Mouse (Mus musculus) heart, embryonic 12.5 days (tissue): ENCODE results near the gene Ppp5c. TPM values are rescaled to one million over a fixed set of nuclear protein-coding genes. Genes with fewer than 3 reads are reported as not detected.

Experiments
- ATAC-seq: fragments of 200-750 bp; cut with Nextera tagmentation; 2 replicates; pipeline ENCODE4 v1.8.0; 2017; ENCODE audit warnings: moderate TSS enrichment, moderate library complexity; ENCODE audit not compliant: insufficient number of reproducible peaks, low FRiP score
- H3K27ac ChIP-seq: fragments of 300-500 bp; sonication (generic); 2 replicates; pipeline ENCODE4 v1.5.1; 2016; ENCODE audit warnings: mild to moderate bottlenecking, moderate library complexity; ENCODE audit not compliant: poor library complexity, severe bottlenecking
- H3K27me3 ChIP-seq: fragments of 300-500 bp; sonication (generic); replicated peaks from 2 replicates; pipeline ENCODE4 v1.6.1; 2016; ENCODE audit warnings: mild to moderate bottlenecking, moderate library complexity
- H3K36me3 ChIP-seq: fragments of 300-500 bp; sonication (generic); 2 replicates; pipeline ENCODE4 v1.6.1; 2016; ENCODE audit warnings: mild to moderate bottlenecking, moderate library complexity
- H3K4me1 ChIP-seq: fragments of 300-500 bp; sonication (generic); replicated peaks from 2 replicates; pipeline ENCODE4 v1.6.1; 2016; ENCODE audit warnings: mild to moderate bottlenecking
- H3K4me2 ChIP-seq: fragments of 300-500 bp; sonication (generic); 2 replicates; pipeline ENCODE4 v1.6.1; 2016; ENCODE audit warnings: mild to moderate bottlenecking, moderate library complexity
- H3K4me3 ChIP-seq: fragments of 300-500 bp; sonication (generic); 2 replicates; pipeline ENCODE4 v1.5.1; 2016; ENCODE audit warnings: mild to moderate bottlenecking
- H3K9ac ChIP-seq: fragments of 300-500 bp; sonication (generic); 2 replicates; pipeline ENCODE4 v1.6.1; 2016; ENCODE audit warnings: mild to moderate bottlenecking, moderate library complexity
- H3K9me3 ChIP-seq: fragments of 300-500 bp; sonication (generic); replicated peaks from 2 replicates; pipeline ENCODE4 v1.6.1; 2016; ENCODE audit warnings: mild to moderate bottlenecking, moderate library complexity
- WGBS: fragments of 180-500 bp; shearing (Covaris S2); methylation state at CpG from one replicate; pipeline ENCODE4 v1.1.7; 2016; 5-methylcytosine and 5-hydroxymethylcytosine counted together
- polyA plus RNA-seq: library from polyadenylated mRNA; unstranded; fragments of >200 nt; fragmentation: Nextera tagmentation; extraction: Ambion mirVana; gene quantifications from 2 replicates; pipeline ENCODE4 v1.2.1, GENCODE M21; 2016

Gene Ppp5c
- polyA plus RNA-seq, 1 experiment from 2014 or later = 91.9 TPM

- no peak for ATAC-seq
These were observed 35.3 kb downstream of the Ppp5c start, which contains the start of gene Ccdc8 for GRCm38 (mm10) chr7:16992451-16992807. Gene Ccdc8 (plus strand): TSS chr7:16992708.

GRCm38 (mm10) chr7:16991681-16992450 is 35.9 kb downstream of the Ppp5c start:
- Histone ChIP-seq H3K27ac (peak overlapping the region; percentile 85), H3K4me2 (peak overlapping the region; percentile 36), H3K27me3 (no peaks in the 10 kb centered on the region), H3K36me3 (peaks cover 21% of the 10 kb centered on the region), H3K4me3 (no peak overlapping the region), H3K9ac (0 out of 2 replicates have a peak overlapping the region, but pooled peaks have one; percentile 3), H3K4me1 (peaks cover 61% of the 10 kb centered on the region), H3K9me3 (0 out of 2 replicates have a peak, but pooled peaks cover 2% of the 10 kb centered on the region)
- WGBS = 57% methylated on average over 18 of the region's 18 CpGs
- ATAC-seq = peak; percentile 67

More at GRCm38 (mm10) chr7:16992451-16992807, 35.3 kb downstream of the Ppp5c start, which contains the start of gene Ccdc8:
- Histone ChIP-seq H3K27ac (peak within 1 kb of the TSS; percentile 90), H3K4me2 (peak within 1 kb of the TSS; percentile 91), H3K36me3 (peaks cover 27% of the 10 kb centered on the region), H3K9me3 (0 out of 2 replicates have a peak, but pooled peaks cover 2% of the 10 kb centered on the region), H3K27me3 (no peaks in the 10 kb centered on the region), H3K4me3 (peak within 1 kb of the TSS; percentile 79), H3K9ac (peak within 1 kb of the TSS; percentile 95; the same call in 1 of the 2 replicates), H3K4me1 (peaks cover 64% of the 10 kb centered on the region)
- WGBS = 94% methylated on average over 5 of the region's 5 CpGs

- 30% methylated on average over 15 of the region's 15 CpGs for WGBS
- Histone ChIP-seq H3K4me3 (no peak overlapping the region), H3K4me2 (peak overlapping the region; percentile 33), H3K36me3 (peaks cover 4% of the 10 kb centered on the region), H3K27me3 (no peaks in the 10 kb centered on the region), H3K4me1 (peaks cover 51% of the 10 kb centered on the region), H3K27ac (peak overlapping the region; percentile 85), H3K9ac (no peak overlapping the region), H3K9me3 (0 out of 2 replicates have a peak, but pooled peaks cover 2% of the 10 kb centered on the region)
- no peak for ATAC-seq
These were observed 37.5 kb downstream of the Ppp5c start for GRCm38 (mm10) chr7:16990006-16990744.

- 53% methylated on average over 3 of the region's 3 CpGs for WGBS
- Histone ChIP-seq H3K27ac (no peak overlapping the region), H3K4me1 (peaks cover 44% of the 10 kb centered on the region), H3K9me3 (0 out of 2 replicates have a peak, but pooled peaks cover 2% of the 10 kb centered on the region), H3K4me2 (no peak overlapping the region), H3K27me3 (no peaks in the 10 kb centered on the region), H3K9ac (no peak overlapping the region), H3K4me3 (no peak overlapping the region), H3K36me3 (no peaks in the 10 kb centered on the region)
- ATAC-seq = no peak
These were observed 39.3 kb downstream of the Ppp5c start for GRCm38 (mm10) chr7:16988405-16988804.

- no peaks in the 10 kb centered on the region for H3K36me3 ChIP-seq
- H3K4me2 ChIP-seq = no peak overlapping the region
- ATAC-seq = no peak
- 52% methylated on average over 7 of the region's 7 CpGs for WGBS
- H3K9ac ChIP-seq = no peak overlapping the region
- peaks cover 48% of the 10 kb centered on the region for H3K4me1 ChIP-seq
- H3K4me3 ChIP-seq = no peak overlapping the region
- 0 out of 2 replicates have a peak overlapping the region, but pooled peaks have one; percentile 33 for H3K27ac ChIP-seq
- H3K9me3 ChIP-seq = 0 out of 2 replicates have a peak, but pooled peaks cover 2% of the 10 kb centered on the region
- H3K27me3 ChIP-seq = no peaks in the 10 kb centered on the region
These were observed 40.1 kb downstream of the Ppp5c start for GRCm38 (mm10) chr7:16987541-16988149.

GRCm38 (mm10) chr7:16982859-16983568 is 44.7 kb downstream of the Ppp5c start, which contains the start of gene Gm42372:
Gene Gm42372 (plus strand): TSS chr7:16983086.
- 0 out of 2 replicates have a peak within 1 kb of the TSS, but pooled peaks have one; percentile 5 for H3K4me3 ChIP-seq
- H3K9ac ChIP-seq = no peak within 1 kb of the TSS
- no peaks in the 10 kb centered on the region for H3K27me3 ChIP-seq
- 29% methylated on average over 26 of the region's 26 CpGs for WGBS
- no peaks in the 10 kb centered on the region for H3K9me3 ChIP-seq
- H3K36me3 ChIP-seq = no peaks in the 10 kb centered on the region
- H3K4me1 ChIP-seq = peaks cover 30% of the 10 kb centered on the region
- H3K27ac ChIP-seq = no peak within 1 kb of the TSS
- H3K4me2 ChIP-seq = peak within 1 kb of the TSS; percentile 46
- ATAC-seq = peak; percentile 47; the same call in 1 of the 2 replicates

- WGBS = 3% methylated on average over 12 of the region's 12 CpGs
- Histone ChIP-seq H3K9me3 (no peaks in the 10 kb centered on the region), H3K4me2 (peak overlapping the region; percentile 62), H3K27me3 (no peaks in the 10 kb centered on the region), H3K4me1 (peaks cover 26% of the 10 kb centered on the region), H3K4me3 (peak overlapping the region; percentile 33), H3K36me3 (no peaks in the 10 kb centered on the region), H3K27ac (peak overlapping the region; percentile 77), H3K9ac (peak overlapping the region; percentile 59)
- peak; percentile 66 for ATAC-seq
These were observed 47.4 kb downstream of the Ppp5c start for GRCm38 (mm10) chr7:16980348-16980747.

GRCm38 (mm10) chr7:16978593-16978992 is 49.1 kb downstream of the Ppp5c start:
- Histone ChIP-seq H3K9ac (no peak overlapping the region), H3K36me3 (no peaks in the 10 kb centered on the region), H3K4me2 (no peak overlapping the region), H3K4me1 (peaks cover 28% of the 10 kb centered on the region), H3K27ac (no peak overlapping the region), H3K9me3 (no peaks in the 10 kb centered on the region), H3K27me3 (no peaks in the 10 kb centered on the region), H3K4me3 (no peak overlapping the region)
- no peak for ATAC-seq
- 93% methylated on average over 3 of the region's 3 CpGs for WGBS

- H3K9ac ChIP-seq = no peak overlapping the region
These were observed 49.6 kb downstream of the Ppp5c start for GRCm38 (mm10) chr7:16978173-16978572.

GRCm38 (mm10) chr7:16976298-16976697 is 51.4 kb downstream of the Ppp5c start:
- H3K9ac ChIP-seq = no peak overlapping the region

More at GRCm38 (mm10) chr7:16978173-16978572, 49.6 kb downstream of the Ppp5c start:
- H3K4me2 ChIP-seq = no peak overlapping the region
- H3K27ac ChIP-seq = no peak overlapping the region
- peaks cover 27% of the 10 kb centered on the region for H3K4me1 ChIP-seq
- H3K36me3 ChIP-seq = no peaks in the 10 kb centered on the region
- H3K4me3 ChIP-seq = no peak overlapping the region
- 67% methylated on average over 6 of the region's 6 CpGs for WGBS
- H3K27me3 ChIP-seq = no peaks in the 10 kb centered on the region
- no peaks in the 10 kb centered on the region for H3K9me3 ChIP-seq
- no peak for ATAC-seq

More at GRCm38 (mm10) chr7:16976298-16976697, 51.4 kb downstream of the Ppp5c start:
- H3K36me3 ChIP-seq = no peaks in the 10 kb centered on the region
- 43% methylated on average over 8 of the region's 8 CpGs for WGBS
- peaks cover 21% of the 10 kb centered on the region for H3K4me1 ChIP-seq
- H3K4me2 ChIP-seq = no peak overlapping the region
- H3K9me3 ChIP-seq = no peaks in the 10 kb centered on the region
- H3K27me3 ChIP-seq = no peaks in the 10 kb centered on the region
- no peak overlapping the region for H3K27ac ChIP-seq
- no peak overlapping the region for H3K4me3 ChIP-seq
- no peak for ATAC-seq
